Mouse (Mus musculus): ENCODE results near the gene Gramd2.

Gene Gramd2

GRCm38 (mm10) chr9:59663957-59664356, 16.0 kb upstream of the Gramd2 start:
- ChIA-PET POLR2A (interaction anchor here (0.6 to 38.3 kb wide), 20 partner anchors 5 to 266 kb away, joined by 3 to 1470 read pairs (median 5); partner anchors contain the start of genes Gramd2 (in 3 of the 4), Myo9a (in 2 of the 4), Pkm (in 2 of the 4) and Senp8 (in 2 of the 4)), CTCF (interaction anchor here in 1 of 4 experiments (0.9 to 1.5 kb wide), 2 partner anchors 13 to 16 kb away, joined by 3 read pairs; partner anchors contain the start of gene Gramd2)

GRCm38 (mm10) chr9:59664664-59665256, 15.2 kb upstream of the Gramd2 start:
- ChIA-PET CTCF (interaction anchor here in 2 of 4 experiments (0.6 to 1.5 kb wide), 3 partner anchors 9 to 72 kb away, joined by 3 read pairs; partner anchors contain the start of gene Pkm (in 1 of the 2)), POLR2A (interaction anchor here (0.9 to 38.3 kb wide), 19 partner anchors 6 to 182 kb away, joined by 3 to 1470 read pairs (median 4); partner anchors contain the start of genes Pkm (in 4 of the 4), Gramd2 (in 3 of the 4), Myo9a (in 1 of the 4) and Parp6 (in 1 of the 4))

GRCm38 (mm10) chr9:59666016-59666415, 13.9 kb upstream of the Gramd2 start:
- ChIA-PET CTCF (no interaction called here), POLR2A (interaction anchor here (0.6 to 38.3 kb wide), 16 partner anchors 7 to 270 kb away, joined by 3 to 1470 read pairs (median 10); partner anchors contain the start of genes Pkm (in 3 of the 4), Gramd2 (in 2 of the 4) and Parp6 (in 1 of the 4))

- CTCF ChIA-PET: interaction anchor here in 2 of 4 experiments (0.8 to 1.2 kb wide), 3 partner anchors 9 to 13 kb away, joined by 3 to 6 read pairs (median 4); no protein-coding TSS in a partner anchor
Observed at GRCm38 (mm10) chr9:59666813-59667212, 13.1 kb upstream of the Gramd2 start.

GRCm38 (mm10) chr9:59667250-59667649, 12.7 kb upstream of the Gramd2 start:
- CTCF ChIA-PET: interaction anchor here in 3 of 4 experiments (0.5 to 2.6 kb wide), 6 partner anchors 8 to 609 kb away, joined by 3 to 21 read pairs (median 5); no protein-coding TSS in a partner anchor

More at GRCm38 (mm10) chr9:59666813-59667212, 13.1 kb upstream of the Gramd2 start:
- POLR2A ChIA-PET: interaction anchor here (0.7 to 38.3 kb wide), 24 partner anchors 7 to 252 kb away, joined by 3 to 1470 read pairs (median 7); partner anchors contain the start of genes Pkm (in 4 of the 4), Gramd2 (in 2 of the 4), Arih1 (in 1 of the 4) and Parp6 (in 1 of the 4)

GRCm38 (mm10) chr9:59667904-59668303, 12.0 kb upstream of the Gramd2 start:
- ChIA-PET CTCF (interaction anchor here in 2 of 4 experiments (1.0 to 2.6 kb wide), 7 partner anchors 8 to 12 kb away, joined by 3 to 26 read pairs (median 5); partner anchors contain the start of gene Pkm (in 2 of the 2)), POLR2A (interaction anchor here (0.6 to 38.3 kb wide), 25 partner anchors 9 to 644 kb away, joined by 3 to 1470 read pairs (median 6); partner anchors contain the start of genes Pkm (in 4 of the 4), Gramd2 (in 2 of the 4), Celf6 (in 1 of the 4) and Parp6 (in 1 of the 4))

More at GRCm38 (mm10) chr9:59667250-59667649, 12.7 kb upstream of the Gramd2 start:
- POLR2A ChIA-PET: interaction anchor here (0.7 to 38.3 kb wide), 26 partner anchors 8 to 252 kb away, joined by 3 to 1470 read pairs (median 6); partner anchors contain the start of genes Pkm (in 4 of the 4), Gramd2 (in 2 of the 4), Celf6 (in 1 of the 4) and Parp6 (in 1 of the 4)

GRCm38 (mm10) chr9:59668473-59668872, 11.5 kb upstream of the Gramd2 start:
- POLR2A ChIA-PET: interaction anchor here (0.6 to 38.3 kb wide), 23 partner anchors 7 to 644 kb away, joined by 3 to 1470 read pairs (median 6); partner anchors contain the start of genes Pkm (in 3 of the 4), Gramd2 (in 2 of the 4) and Parp6 (in 1 of the 4)
- CTCF ChIA-PET: interaction anchor here in 3 of 4 experiments (0.6 to 2.6 kb wide), 12 partner anchors 9 to 301 kb away, joined by 3 to 26 read pairs (median 4); partner anchors contain the start of genes Pkm (in 2 of the 3) and Parp6 (in 1 of the 3)

- POLR2A ChIA-PET: interaction anchor here (0.5 to 38.3 kb wide), 18 partner anchors 7 to 424 kb away, joined by 3 to 1470 read pairs (median 4); partner anchors contain the start of genes Pkm (in 3 of the 4), Gramd2 (in 2 of the 4) and Parp6 (in 1 of the 4)
- CTCF ChIA-PET: interaction anchor here in 3 of 4 experiments (0.6 to 2.6 kb wide), 11 partner anchors 10 to 78 kb away, joined by 3 to 26 read pairs (median 3); partner anchors contain the start of genes Gramd2 (in 1 of the 3), Parp6 (in 1 of the 3) and Pkm (in 1 of the 3)
Observed at GRCm38 (mm10) chr9:59669172-59669571, 10.8 kb upstream of the Gramd2 start.

- CTCF ChIA-PET: interaction anchor here (0.6 to 1.9 kb wide), 5 partner anchors 12 to 174 kb away, joined by 3 to 8 read pairs (median 3); no protein-coding TSS in a partner anchor
Observed at GRCm38 (mm10) chr9:59672195-59672894, 7.6 kb upstream of the Gramd2 start.

GRCm38 (mm10) chr9:59673427-59673826, 6.5 kb upstream of the Gramd2 start:
- POLR2A ChIA-PET: interaction anchor here (1.1 to 38.3 kb wide), 10 partner anchors 9 to 54 kb away, joined by 3 to 1470 read pairs (median 34); partner anchors contain the start of gene Pkm (in 4 of the 4)
- CTCF ChIA-PET: interaction anchor here in 3 of 4 experiments (0.5 to 1.9 kb wide), 4 partner anchors 14 to 238 kb away, joined by 3 to 8 read pairs (median 6); no protein-coding TSS in a partner anchor

More at GRCm38 (mm10) chr9:59672195-59672894, 7.6 kb upstream of the Gramd2 start:
- POLR2A ChIA-PET: interaction anchor here (0.9 to 38.3 kb wide), 16 partner anchors 8 to 121 kb away, joined by 3 to 1470 read pairs (median 6); partner anchors contain the start of genes Pkm (in 4 of the 4), Gramd2 (in 1 of the 4) and Parp6 (in 1 of the 4)

GRCm38 (mm10) chr9:59675598-59675997, 4.3 kb upstream of the Gramd2 start:
- CTCF ChIA-PET: interaction anchor here (0.6 to 3.9 kb wide), 4 partner anchors 8 to 1977 kb away, joined by 3 to 23 read pairs (median 7); no protein-coding TSS in a partner anchor
- POLR2A ChIA-PET: interaction anchor here (1.1 to 38.3 kb wide), 21 partner anchors 8 to 267 kb away, joined by 3 to 1470 read pairs (median 8); partner anchors contain the start of genes Pkm (in 3 of the 4), Myo9a (in 2 of the 4), Senp8 (in 2 of the 4) and Celf6 (in 1 of the 4)

- POLR2A ChIA-PET: interaction anchor here (0.6 to 38.3 kb wide), 12 partner anchors 11 to 192 kb away, joined by 3 to 1470 read pairs (median 6); partner anchors contain the start of genes Pkm (in 3 of the 4), Arih1 (in 1 of the 4), Myo9a (in 1 of the 4) and Parp6 (in 1 of the 4)
- CTCF ChIA-PET: interaction anchor here in 3 of 4 experiments (0.9 to 1.8 kb wide), 5 partner anchors 10 to 281 kb away, joined by 3 to 5 read pairs (median 4); no protein-coding TSS in a partner anchor
Observed at GRCm38 (mm10) chr9:59678313-59678712, 1.6 kb upstream of the Gramd2 start.

- ChIA-PET POLR2A (interaction anchor here (0.7 to 38.3 kb wide), 37 partner anchors 8 to 406 kb away, joined by 3 to 1470 read pairs (median 4); partner anchors contain the start of genes Pkm (in 4 of the 4), Celf6 (in 2 of the 4), Adpgk (in 1 of the 4) and Hexa (in 1 of the 4)), CTCF (interaction anchor here in 1 of 4 experiments (0.5 to 2.3 kb wide), 7 partner anchors 11 to 1008 kb away, joined by 3 to 13 read pairs (median 4); partner anchors contain the start of genes Lrrc49 and Pkm)
Observed at GRCm38 (mm10) chr9:59680534-59680875, 561 bp downstream of the Gramd2 start.

GRCm38 (mm10) chr9:59684020-59684419, 4.1 kb downstream of the Gramd2 start:
- ChIA-PET CTCF (interaction anchor here in 2 of 4 experiments (0.6 kb wide), 3 partner anchors 30 to 467 kb away, joined by 3 to 5 read pairs (median 3); no protein-coding TSS in a partner anchor), POLR2A (interaction anchor here in 3 of 4 experiments (0.6 to 38.3 kb wide), 7 partner anchors 8 to 26 kb away, joined by 3 to 1470 read pairs (median 6); partner anchors contain the start of gene Pkm (in 2 of the 3))

- ChIA-PET CTCF (interaction anchor here in 1 of 4 experiments (1.1 to 1.4 kb wide), 2 partner anchors 14 to 95 kb away, joined by 3 read pairs; no protein-coding TSS in a partner anchor), POLR2A (interaction anchor here (0.6 to 38.3 kb wide), 19 partner anchors 9 to 253 kb away, joined by 3 to 1470 read pairs (median 3); partner anchors contain the start of genes Pkm (in 2 of the 4), Gramd2 (in 1 of the 4), Myo9a (in 1 of the 4) and Senp8 (in 1 of the 4))
Observed at GRCm38 (mm10) chr9:59687416-59688046, 7.6 kb downstream of the Gramd2 start.
